16 mouse cellular contexts compared by ENCODE assay signal in genomic region chr13:59956441-59956840, GRCm38 (mm10).
DNase-seq lines count a peak whose midpoint lies in the region; ATAC-seq and TF ChIP-seq lines count a peak whose summit lies in the region.
"Had no signal": no experiment of that assay in that cellular context is flagged by ENCODE, and none has a peak within 500 bp of the region (broad histone marks: within the 10 kb centered on the region; RNA-seq: fewer than 3 reads in every experiment).

No protein-coding gene starts in this region.

- no peaks in the 10 kb centered on the region for H3K36me3 ChIP-seq in heart, adult 2 months (ENCODE audit: control insufficient read depth, insufficient read depth, low read length)
- no peaks in the 10 kb centered on the region for H3K36me3 ChIP-seq in lung, embryonic 14.5 days (ENCODE audit: insufficient read depth)
- H3K36me3 ChIP-seq in hindbrain, embryonic 14.5 days (replicated peaks; ENCODE audit: control insufficient read depth, insufficient read depth), result no peaks in the 10 kb centered on the region

- no peak overlapping the region for H3K4me3 ChIP-seq in heart, adult 2 months
- H3K4me3 ChIP-seq in lung, embryonic 14.5 days (ENCODE audit: low read depth, low read length), result no peak overlapping the region
- H3K4me3 ChIP-seq in hindbrain, embryonic 14.5 days (replicated peaks; ENCODE audit: low read length), result no peak overlapping the region

- 62% methylated on average over 2 of the region's 2 CpGs for WGBS in heart, adult 2 months
- WGBS in lung, embryonic 14.5 days, result 37% methylated on average over 2 of the region's 2 CpGs
- WGBS in hindbrain, embryonic 14.5 days, result 47% methylated on average over 2 of the region's 2 CpGs

- H3K79me2 ChIP-seq in heart, adult 2 months (replicated peaks; ENCODE audit: control insufficient read depth, insufficient read depth, low read length), result no peaks in the 10 kb centered on the region

- peak; percentile 85 for DNase-seq in heart, adult 11 months
- DNase-seq in heart, adult 2 months, result no peak
- DNase-seq in lung, embryonic 14.5 days, result no peak
- DNase-seq in lung, postnatal 4 days, result no peak
- DNase-seq in adipocyte (ENCODE audit: low spot score), result peak; percentile 20
- no peak for DNase-seq in hindbrain, embryonic 14.5 days (ENCODE audit: low spot score)
- DNase-seq in gastrocnemius, postnatal 14 days, result no peak
- DNase-seq: adrenal gland, postnatal 36 days; cerebellum, adult 9-11 months; embryo, embryonic 11 days; lung, postnatal 14 days; right cerebral cortex, adult 18-20 months; spleen, adult 18-20 months; thymus, postnatal 25 days had no signal

- no peak overlapping the region for H3K4me2 ChIP-seq in lung, embryonic 14.5 days
- H3K4me2 ChIP-seq in hindbrain, embryonic 14.5 days (replicated peaks), result no peak overlapping the region
- H3K4me2 ChIP-seq: liver, embryonic 11.5 days had no signal

- TF ChIP-seq CTCF in heart, adult 2 months (IDR thresholded peaks at IDR 0.05), result no peak
- TF ChIP-seq CTCF in lung, embryonic 14.5 days (IDR thresholded peaks at IDR 0.05; ENCODE audit: low read depth), result no peak

- no peaks in the 10 kb centered on the region for H3K4me1 ChIP-seq in heart, adult 2 months (ENCODE audit: control insufficient read depth, insufficient read depth, low read length)
- H3K4me1 ChIP-seq in lung, embryonic 14.5 days (ENCODE audit: insufficient read depth), result no peaks in the 10 kb centered on the region
- H3K4me1 ChIP-seq in hindbrain, embryonic 14.5 days (replicated peaks; ENCODE audit: control insufficient read depth, insufficient read depth, low read length), result no peaks in the 10 kb centered on the region

- peak; percentile 80; the same call in 1 of the 2 replicates for ATAC-seq in lung, embryonic 14.5 days (ENCODE audit: insufficient read depth)
- peak; percentile 73; the same call in 1 of the 2 replicates for ATAC-seq in hindbrain, embryonic 14.5 days (ENCODE audit: low FRiP score)
- ATAC-seq in erythroid progenitor cell, adult 5-6 weeks (replicated peaks; ENCODE audit: low FRiP score, poor library complexity, severe bottlenecking), result no peak

- H3K9ac ChIP-seq in heart, adult 2 months (ENCODE audit: low read depth, low read length), result no peak overlapping the region
- no peak overlapping the region for H3K9ac ChIP-seq in lung, embryonic 14.5 days
- no peak overlapping the region for H3K9ac ChIP-seq in hindbrain, embryonic 14.5 days

- no peak for TF ChIP-seq EP300 in heart, adult 2 months (IDR thresholded peaks at IDR 0.05; ENCODE audit: insufficient read depth, low read depth, low read length)

- no peak overlapping the region for H3K27ac ChIP-seq in heart, adult 2 months
- no peak overlapping the region for H3K27ac ChIP-seq in lung, embryonic 14.5 days (ENCODE audit: low read depth)
- no peak overlapping the region for H3K27ac ChIP-seq in hindbrain, embryonic 14.5 days

- no peaks in the 10 kb centered on the region for H3K9me3 ChIP-seq in lung, embryonic 14.5 days (ENCODE audit: low read depth, low read length)
- no peaks in the 10 kb centered on the region for H3K9me3 ChIP-seq in hindbrain, embryonic 14.5 days (ENCODE audit: control insufficient read depth, low read length)

- TF ChIP-seq POLR2A in heart, adult 2 months (IDR thresholded peaks at IDR 0.05; ENCODE audit: insufficient read depth, low read depth, low read length), result no peak

- no peaks in the 10 kb centered on the region for H3K27me3 ChIP-seq in heart, adult 2 months (ENCODE audit: control insufficient read depth, insufficient read depth, low read length)
- H3K27me3 ChIP-seq in lung, embryonic 14.5 days (ENCODE audit: insufficient read depth, low read length), result no peaks in the 10 kb centered on the region
- no peaks in the 10 kb centered on the region for H3K27me3 ChIP-seq in hindbrain, embryonic 14.5 days (ENCODE audit: control insufficient read depth, insufficient read depth, low read length)

- intact Hi-C loops in heart, adult 2 months (cut with DNase I), result loop anchor here (5.0 kb wide), 1 partner anchor 46 kb away; no protein-coding TSS in a partner anchor
- intact Hi-C loops in gastrocnemius, postnatal 14 days (cut with DNase I; ENCODE audit: low total_unique reads), result no loop called here

Comparison
In these comparisons a context has a peak if more than half of its experiments do, and no peak if none do; other contexts are left out.
1. DNase-seq: peak in heart, adult 11 months (single experiment) and adipocyte (single experiment); none in heart, adult 2 months (0 of 2), lung, embryonic 14.5 days (single experiment), lung, postnatal 4 days (0 of 2), hindbrain, embryonic 14.5 days (single experiment) and gastrocnemius, postnatal 14 days (single experiment).